Comparison of ENCODE assay signal across 8 mouse cellular contexts in the genomic region with DNA sequence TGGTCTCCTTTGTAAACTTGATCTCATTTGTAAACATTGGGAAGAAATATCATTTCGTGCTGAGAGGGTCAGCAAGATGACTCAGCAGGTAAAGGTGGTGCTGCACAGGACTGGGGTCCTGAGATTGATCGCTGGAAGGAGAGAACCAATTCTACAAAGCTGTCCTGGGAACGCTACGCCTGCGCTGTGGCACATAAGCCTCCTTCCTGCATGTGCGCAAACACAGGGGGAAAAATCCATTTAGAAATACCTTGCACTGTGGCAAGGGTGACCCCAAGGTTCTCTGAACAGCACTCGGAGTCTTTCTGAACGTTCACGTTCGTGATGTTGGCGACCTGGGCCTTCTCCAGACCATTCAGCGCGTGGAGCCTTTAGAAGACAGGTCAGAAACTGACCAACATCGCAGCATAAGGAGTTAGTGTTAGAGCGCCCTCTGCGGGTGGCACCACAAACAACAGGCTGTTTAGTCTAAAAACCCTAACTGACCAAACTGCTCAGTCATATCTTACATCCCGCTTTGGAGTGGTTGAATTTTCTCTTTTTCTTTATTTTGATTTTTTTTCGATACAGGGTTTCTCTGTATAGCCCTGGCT. TPM values are rescaled to one million over a fixed set of nuclear protein-coding genes. Genes with fewer than 3 reads are reported as not detected.
DNase-seq lines count a peak whose midpoint lies in the region; ATAC-seq and TF ChIP-seq lines count a peak whose summit lies in the region.

No protein-coding gene starts in this region.

- TF ChIP-seq CTCF in cortical plate, adult 2 months (IDR thresholded peaks at IDR 0.05; ENCODE audit: extremely low read depth, insufficient read depth, low read length), result peak; percentile 89

- H3K4me1 ChIP-seq in cortical plate, adult 2 months (ENCODE audit: control insufficient read depth, insufficient read depth, low read length), result no peaks in the 10 kb centered on the region
- peaks cover 9% of the 10 kb centered on the region for H3K4me1 ChIP-seq in megakaryocyte, embryonic 14.5 days

- intact Hi-C loops in left cerebral cortex, postnatal 10 days (cut with DNase I), result no loop called here

- no peaks in the 10 kb centered on the region for H3K36me3 ChIP-seq in megakaryocyte, embryonic 14.5 days (replicated peaks; ENCODE audit: low read length)

- peak; percentile 78 to 95 for DNase-seq in adrenal gland, adult (ENCODE audit: inconsistent age in 2 of 2, low spot score in 1 of 2)
- DNase-seq in gastrocnemius, postnatal 10 days, result peak; percentile 92
- DNase-seq in left cerebral cortex, postnatal 10 days (ENCODE audit: extremely low spot score in 1 of 2, low spot score in 2 of 2), result peak; percentile 68 to 85
- peak; percentile 50 to 62 for DNase-seq in right cerebral cortex, postnatal 36 days (ENCODE audit: low spot score in 2 of 2)
- DNase-seq in urinary bladder, postnatal 36 days (ENCODE audit: low spot score in 2 of 2), result peak; percentile 86 to 89

- peak; percentile 27 for ATAC-seq in inflammation-experienced regulatory T-cells, adult 6 months

- no peak overlapping the region for H3K4me3 ChIP-seq in cortical plate, adult 2 months (ENCODE audit: insufficient read depth, low read length)
- H3K4me3 ChIP-seq in megakaryocyte, embryonic 14.5 days (replicated peaks), result peak overlapping the region; percentile 33

- H3K27me3 ChIP-seq in megakaryocyte, embryonic 14.5 days (replicated peaks), result peaks cover 3% of the 10 kb centered on the region

- H3K9me3 ChIP-seq in megakaryocyte, embryonic 14.5 days, result no peaks in the 10 kb centered on the region

- TF ChIP-seq POLR2A in cortical plate, adult 2 months (IDR thresholded peaks at IDR 0.05; ENCODE audit: extremely low read depth, insufficient read depth, low read length), result no peak

- H3K27ac ChIP-seq in cortical plate, adult 2 months (ENCODE audit: insufficient read depth, low read length), result no peak overlapping the region

RNA-seq across cellular contexts. Expression of a gene that starts 40.0 kb away (rescaled TPM):
- polyA plus RNA-seq in cortical plate, adult 2 months (2012; rRNA removed), result 40.8 and 41.2 TPM in 2 replicates
- total RNA-seq in gastrocnemius, postnatal 10 days (2021), result 10 to 100 TPM; 53.4 to 54.4 TPM
- polyA plus RNA-seq in inflammation-experienced regulatory T-cells, adult 6 months (2017; shearing (Covaris generic)), result 1 to 10 TPM; 6.1 to 6.8 (median 6.2) TPM
- 10 to 100 TPM; 24.5 to 31.1 TPM for total RNA-seq in left cerebral cortex, postnatal 10 days (2021)
- polyA plus RNA-seq in megakaryocyte, embryonic 14.5 days (2012; ENCODE audit: insufficient read depth, low replicate concordance), result 1.9 TPM in 1 of 2 replicates, not detected in the other
